Mouse (Mus musculus): ENCODE measurements around the gene Slc8b1. TPM values are rescaled to one million over a fixed set of nuclear protein-coding genes. Genes with fewer than 3 reads are reported as not detected.

Slc8b1 gene
- total and polyA plus RNA-seq, 3 experiments, result 3.2 to 5.8 (median 5.1) TPM

DNA sequence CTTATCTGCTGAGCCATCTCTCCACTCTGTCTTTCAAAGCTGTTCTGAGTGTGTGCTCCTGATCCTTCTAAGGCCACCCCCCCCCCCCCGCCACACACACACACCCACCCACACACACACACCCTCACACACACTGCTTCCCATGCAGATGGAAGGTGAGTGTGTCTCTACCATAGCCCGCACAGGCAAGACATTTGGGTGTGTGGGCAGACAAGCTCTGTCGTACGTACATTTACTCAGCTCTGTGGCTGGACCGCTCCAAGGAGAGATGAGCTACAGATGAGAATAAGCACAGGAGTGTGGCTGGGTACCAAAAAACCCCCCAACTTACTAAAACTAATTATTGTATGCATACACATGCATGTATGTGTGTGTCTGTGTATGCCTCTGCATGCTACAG lies 39.7 kb downstream of the Slc8b1 start:
- peaks cover 2 to 46% of the 10 kb centered on the region in 2 experiments for H3K36me3 ChIP-seq (replicated peaks in 1 of 2; ENCODE audit: control insufficient read depth in 1 of 2, insufficient read depth in 1 of 2, low read length in 1 of 2)

DNA sequence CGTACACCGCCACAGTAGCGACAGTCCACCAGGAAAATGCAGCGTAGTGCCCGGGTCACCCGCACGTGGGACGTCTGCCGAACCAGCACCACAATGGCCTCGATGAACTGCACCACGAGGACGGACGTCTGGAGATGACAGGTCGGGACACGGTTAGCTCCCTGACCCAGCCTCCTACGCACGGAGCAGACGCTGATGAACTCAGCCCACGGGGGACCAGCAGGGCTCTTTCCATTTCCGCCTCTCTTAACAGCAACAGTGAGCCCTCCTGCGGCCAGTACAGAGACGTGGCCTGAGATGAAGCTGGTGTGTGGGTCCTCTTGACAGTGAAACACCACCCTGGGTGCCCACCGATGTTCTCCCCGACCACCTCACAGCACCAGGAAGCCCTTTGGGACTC lies 44.9 kb downstream of the Slc8b1 start:
- TF ChIP-seq PAX5 (IDR thresholded peaks at IDR 0.05; ENCODE audit: low read length) (no peak), SMC3 (IDR thresholded peaks at IDR 0.05; ENCODE audit: low read depth, low read length) (no peak), ZNF384 (IDR thresholded peaks at IDR 0.05; ENCODE audit: low read depth, low read length) (no peak), EP300 (IDR thresholded peaks at IDR 0.05; ENCODE audit: low read length) (no peak), JUND (conservative IDR thresholded peaks at IDR 0.05; ENCODE audit: low read depth, low read length) (no peak), CHD2 (IDR thresholded peaks at IDR 0.05; ENCODE audit: low read length) (no peak), UBTF (IDR thresholded peaks at IDR 0.05; ENCODE audit: low read depth, low read length) (no peak), USF1 (IDR thresholded peaks at IDR 0.05; ENCODE audit: low read depth, low read length) (no peak), POLR2A (IDR thresholded peaks at IDR 0.05; ENCODE audit: low read depth, low read length) (no peak), RAD21 (IDR thresholded peaks at IDR 0.05; ENCODE audit: low read depth, low read length) (no peak), ZC3H11A (IDR thresholded peaks at IDR 0.05; ENCODE audit: low read depth, low read length) (no peak), MAFK (IDR thresholded peaks at IDR 0.05; ENCODE audit: insufficient replicate concordance, low read length) (no peak), CHD1 (IDR thresholded peaks at IDR 0.05; ENCODE audit: low read depth, low read length) (no peak), NRF1 (IDR thresholded peaks at IDR 0.05; ENCODE audit: low read depth, low read length) (no peak), CTCF (conservative IDR thresholded peaks at IDR 0.05 in 1 of 2, IDR thresholded peaks at IDR 0.05 in 1 of 2; ENCODE audit: low read depth in 2 of 2, low read length in 2 of 2) (no peak), ETS1 (conservative IDR thresholded peaks at IDR 0.05; ENCODE audit: low read depth, low read length) (no peak), KAT2A (IDR thresholded peaks at IDR 0.05; ENCODE audit: insufficient replicate concordance, low read length) (no peak), BHLHE40 (IDR thresholded peaks at IDR 0.05; ENCODE audit: low read depth, low read length) (no peak)
- H3K27me3 ChIP-seq (replicated peaks), result no peaks in the 10 kb centered on the region
- in situ Hi-C loops (cut with MboI; ENCODE audit: low pct_ligation_motif_present, low pct_unique_long_range_greater_than_20kb, low sequenced_read_pairs) (no loop called here), dilution Hi-C loops (cut with MboI; ENCODE audit: extremely low pct_ligation_motif_present, extremely low pct_unique_long_range_greater_than_20kb, low sequenced_read_pairs) (no loop called here)
- no peaks in the 10 kb centered on the region for H3K79me2 ChIP-seq (replicated peaks; ENCODE audit: control insufficient read depth, extremely low read depth, insufficient read depth, poor library complexity, severe bottlenecking)
- peaks cover 3 to 51% of the 10 kb centered on the region in 2 experiments for H3K36me3 ChIP-seq (replicated peaks in 1 of 2; ENCODE audit: control insufficient read depth in 1 of 2, insufficient read depth in 1 of 2, low read length in 1 of 2)
- DNase-seq (ENCODE audit: extremely low read depth), result no peak
- H3K4me1 ChIP-seq (ENCODE audit: control insufficient read depth in 1 of 2, insufficient read depth in 2 of 2), result peaks cover 0 to 14% of the 10 kb centered on the region in 2 experiments; a peak in 2 of 4 replicates
- H3K9ac ChIP-seq (ENCODE audit: insufficient read depth, low read depth), result no peak overlapping the region
- no peak overlapping the region for H3K4me3 ChIP-seq (replicated peaks in 1 of 3; ENCODE audit: low read depth in 2 of 3, low read length in 2 of 3, poor library complexity in 1 of 3)
- no peak overlapping the region for H3K4me2 ChIP-seq (ENCODE audit: insufficient read depth, low read depth, poor library complexity, severe bottlenecking)
- no peaks in the 10 kb centered on the region for H3K9me3 ChIP-seq (replicated peaks; ENCODE audit: low read length)
- H3K27ac ChIP-seq (ENCODE audit: insufficient read depth, low read depth), result no peak overlapping the region

More for the DNA sequence above, 39.7 kb downstream of the Slc8b1 start:
- Histone ChIP-seq H3K79me2 (replicated peaks; ENCODE audit: control insufficient read depth, extremely low read depth, insufficient read depth, poor library complexity, severe bottlenecking) (no peaks in the 10 kb centered on the region), H3K9ac (ENCODE audit: insufficient read depth, low read depth) (no peak overlapping the region), H3K9me3 (replicated peaks; ENCODE audit: low read length) (no peaks in the 10 kb centered on the region), H3K4me1 (ENCODE audit: control insufficient read depth in 1 of 2, insufficient read depth in 2 of 2) (peaks cover 0 to 9% of the 10 kb centered on the region in 2 experiments; a peak in 2 of 4 replicates), H3K4me2 (ENCODE audit: insufficient read depth, low read depth, poor library complexity, severe bottlenecking) (no peak overlapping the region), H3K4me3 (replicated peaks in 1 of 3; ENCODE audit: low read depth in 2 of 3, low read length in 2 of 3, poor library complexity in 1 of 3) (no peak overlapping the region), H3K27ac (ENCODE audit: insufficient read depth, low read depth) (no peak overlapping the region), H3K27me3 (replicated peaks) (no peaks in the 10 kb centered on the region)
- TF ChIP-seq CHD1 (IDR thresholded peaks at IDR 0.05; ENCODE audit: low read depth, low read length), result no peak
- TF ChIP-seq UBTF (IDR thresholded peaks at IDR 0.05; ENCODE audit: low read depth, low read length), result no peak
- TF ChIP-seq ZKSCAN1 (IDR thresholded peaks at IDR 0.05; ENCODE audit: borderline replicate concordance, low read depth, low read length), result no peak
- TF ChIP-seq ZMIZ1 (IDR thresholded peaks at IDR 0.05; ENCODE audit: low read depth, low read length), result no peak
- no peak for TF ChIP-seq SMC3 (IDR thresholded peaks at IDR 0.05; ENCODE audit: low read depth, low read length)
- TF ChIP-seq USF2 (conservative IDR thresholded peaks at IDR 0.05; ENCODE audit: low read depth, low read length), result no peak
- TF ChIP-seq RAD21 (IDR thresholded peaks at IDR 0.05; ENCODE audit: low read depth, low read length), result no peak
- no peak for TF ChIP-seq POLR2AphosphoS2 (IDR thresholded peaks at IDR 0.05; ENCODE audit: low read depth, low read length)
- no peak for TF ChIP-seq SIN3A (IDR thresholded peaks at IDR 0.05; ENCODE audit: low read length)
- no peak for TF ChIP-seq CTCF (conservative IDR thresholded peaks at IDR 0.05 in 1 of 2, IDR thresholded peaks at IDR 0.05 in 1 of 2; ENCODE audit: low read depth in 2 of 2, low read length in 2 of 2)
- no peak for TF ChIP-seq JUN (IDR thresholded peaks at IDR 0.05; ENCODE audit: insufficient read depth, low read depth, low read length)
- no peak for TF ChIP-seq ETS1 (conservative IDR thresholded peaks at IDR 0.05; ENCODE audit: low read depth, low read length)
- TF ChIP-seq ZC3H11A (IDR thresholded peaks at IDR 0.05; ENCODE audit: low read depth, low read length), result no peak
- no peak for TF ChIP-seq RCOR1 (conservative IDR thresholded peaks at IDR 0.05; ENCODE audit: low read depth, low read length)
- TF ChIP-seq MEF2A (IDR thresholded peaks at IDR 0.05; ENCODE audit: borderline replicate concordance, low read depth, low read length), result no peak
- TF ChIP-seq MAFK (IDR thresholded peaks at IDR 0.05; ENCODE audit: insufficient replicate concordance, low read length), result no peak
- no peak for TF ChIP-seq ELF1 (IDR thresholded peaks at IDR 0.05; ENCODE audit: low read depth, low read length)
- in situ Hi-C loops (cut with MboI; ENCODE audit: low pct_ligation_motif_present, low pct_unique_long_range_greater_than_20kb, low sequenced_read_pairs), result no loop called here
- dilution Hi-C loops (cut with MboI; ENCODE audit: extremely low pct_ligation_motif_present, extremely low pct_unique_long_range_greater_than_20kb, low sequenced_read_pairs), result no loop called here
- no peak for DNase-seq (ENCODE audit: extremely low read depth)
